In the genomic region with DNA sequence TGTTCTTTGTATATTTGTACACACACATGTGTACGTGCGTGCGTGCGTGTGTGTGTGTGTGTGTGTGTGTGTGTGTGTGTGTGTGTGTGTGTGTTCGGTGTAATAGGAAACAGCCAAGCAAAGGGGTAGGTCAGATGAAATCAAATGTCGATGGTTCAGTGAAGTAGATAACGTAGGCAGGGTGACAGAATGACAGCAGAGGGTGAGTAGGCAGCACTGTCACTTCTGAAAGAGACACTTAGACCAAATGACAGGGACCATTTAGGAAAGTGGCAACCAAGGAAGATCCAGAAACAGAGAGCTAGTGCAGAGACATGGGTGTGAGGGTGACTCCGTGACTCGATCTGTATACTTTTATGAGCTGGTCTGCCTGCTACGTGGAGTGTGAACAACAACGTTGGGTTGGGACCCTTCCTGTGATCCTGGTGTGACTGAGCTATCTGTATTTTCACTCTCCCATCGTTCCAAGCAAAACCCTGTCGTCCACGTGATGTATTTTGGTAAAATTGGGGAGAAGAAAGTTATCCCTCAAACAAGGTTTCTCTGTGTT, we compare ENCODE assay signal across 17 mouse cellular contexts.
"Had no signal": no experiment of that assay in that cellular context is flagged by ENCODE, and none has a peak within 500 bp of the region (broad histone marks: within the 10 kb centered on the region; RNA-seq: fewer than 3 reads in every experiment).

No protein-coding gene starts in this region.

- ATAC-seq: intestine, embryonic 16.5 days; liver, postnatal 0 days; lung, postnatal 0 days had no signal

- H3K4me1 ChIP-seq: limb, embryonic 12.5 days; limb, embryonic 15.5 days had no signal

- H3K4me2 ChIP-seq: limb, embryonic 12.5 days; limb, embryonic 15.5 days; liver, embryonic 11.5 days; lung, embryonic 14.5 days had no signal

- H3K9ac ChIP-seq: limb, embryonic 12.5 days; limb, embryonic 15.5 days; liver, embryonic 14.5 days; liver, postnatal 0 days; lung, embryonic 14.5 days had no signal

- H3K36me3 ChIP-seq: limb, embryonic 12.5 days; limb, embryonic 15.5 days had no signal

- H3K27ac ChIP-seq: limb, embryonic 12.5 days; limb, embryonic 15.5 days; liver, embryonic 14.5 days; macrophage had no signal

- H3K27me3 ChIP-seq: limb, embryonic 12.5 days; limb, embryonic 15.5 days had no signal

- H3K9me3 ChIP-seq: limb, embryonic 12.5 days; limb, embryonic 15.5 days had no signal

- DNase-seq: kidney, adult 18-20 months; kidney, adult 9 months; kidney, postnatal 14 days; kidney, postnatal 4 days; left cerebral cortex, postnatal 4 days; lung, embryonic 14.5 days; midbrain, embryonic 14.5 days; thymus, adult 18-20 months; thymus, postnatal 36 days had no signal

- H3K4me3 ChIP-seq: limb, embryonic 12.5 days; limb, embryonic 15.5 days had no signal
